Mouse (Mus musculus) CH12.LX (cell line): ENCODE results near the gene Tmbim6. TPM values are rescaled to one million over a fixed set of nuclear protein-coding genes. Genes with fewer than 3 reads are reported as not detected.

Experiments
- DNase-seq: peaks from one replicate; pipeline ENCODE4 v3.0.0-alpha.2; 2013; ENCODE audit errors: extremely low read depth
- H3K27ac ChIP-seq: 2 replicates; pipeline ENCODE4 v1.5.1; 2012; ENCODE audit warnings: low read depth, mild to moderate bottlenecking, control low read depth, moderate library complexity; ENCODE audit not compliant: insufficient read depth
- H3K27me3 ChIP-seq: replicated peaks from 2 replicates; pipeline ENCODE3; 2012; ENCODE audit warnings: inconsistent platforms
- H3K36me3 ChIP-seq, 2 experiments: replicated peaks in 1 of 2; 2 replicates each; pipeline versions ENCODE3 to v1.6.1; 2012; ENCODE audit warnings: inconsistent platforms in 1 of 2, low read length in 1 of 2, mild to moderate bottlenecking in 1 of 2, mixed read lengths in 1 of 2, moderate library complexity in 1 of 2; ENCODE audit not compliant: control insufficient read depth in 1 of 2, insufficient read depth in 1 of 2
- H3K4me1 ChIP-seq, 2 experiments: 2 replicates each; pipeline ENCODE4 v1.6.1; 2012; ENCODE audit warnings: inconsistent platforms in 1 of 2, moderate library complexity in 1 of 2; ENCODE audit not compliant: insufficient read depth in 2 of 2, control insufficient read depth in 1 of 2
- H3K4me2 ChIP-seq: 2 replicates; pipeline ENCODE4 v1.6.1; 2012; ENCODE audit warnings: low read depth, mild to moderate bottlenecking, control low read depth; ENCODE audit not compliant: poor library complexity, insufficient read depth, severe bottlenecking
- H3K4me3 ChIP-seq, 3 experiments: fragments of 150-350 bp in 1 of 3; sonication (generic) in 1 of 3; replicated peaks in 1 of 3; 2 replicates each; pipeline versions ENCODE3 to v1.5.1; 2011 to 2012; ENCODE audit warnings: low read depth in 2 of 3, low read length in 2 of 3, mild to moderate bottlenecking in 2 of 3, moderate library complexity in 2 of 3, control low read depth in 1 of 3, improper control_type of control experiment in 1 of 3, inconsistent platforms in 1 of 3, mixed read lengths in 1 of 3; ENCODE audit not compliant: poor library complexity in 1 of 3
- H3K79me2 ChIP-seq: replicated peaks from 2 replicates; pipeline ENCODE4 v1.6.1; 2012; ENCODE audit warnings: mild to moderate bottlenecking, moderate library complexity; ENCODE audit not compliant: control insufficient read depth, poor library complexity, insufficient read depth, severe bottlenecking; ENCODE audit errors: extremely low read depth
- H3K9ac ChIP-seq: 2 replicates; pipeline ENCODE4 v1.6.1; 2012; ENCODE audit warnings: low read depth, mild to moderate bottlenecking, control low read depth, moderate library complexity; ENCODE audit not compliant: insufficient read depth
- H3K9me3 ChIP-seq: replicated peaks from 2 replicates; pipeline ENCODE3; 2012; ENCODE audit warnings: low read length, inconsistent platforms, mixed read lengths
- CHD1 ChIP-seq: IDR thresholded peaks from 2 replicates; pipeline ENCODE4 v1.6.1; 2012; ENCODE audit warnings: low read depth, low read length, improper control_type of control experiment, inconsistent platforms
- CTCF ChIP-seq, 2 experiments: IDR thresholded peaks in 1 of 2; conservative IDR thresholded peaks in 1 of 2; 2 replicates each; pipeline ENCODE4 v1.5.1; 2011 to 2012; ENCODE audit warnings: low read depth in 2 of 2, low read length in 2 of 2, improper control_type of control experiment in 1 of 2, inconsistent platforms in 1 of 2, mild to moderate bottlenecking in 1 of 2, moderate library complexity in 1 of 2
- E2F4 ChIP-seq: IDR thresholded peaks from 2 replicates; pipeline ENCODE4 v1.6.1; 2011; ENCODE audit warnings: low read depth, low read length, improper control_type of control experiment; ENCODE audit not compliant: insufficient replicate concordance
- EP300 ChIP-seq: IDR thresholded peaks from 2 replicates; pipeline ENCODE4 v1.6.1; 2011; ENCODE audit warnings: low read length, improper control_type of control experiment
- ETS1 ChIP-seq: conservative IDR thresholded peaks from 2 replicates; pipeline ENCODE4 v1.6.1; 2012; ENCODE audit warnings: low read depth, mild to moderate bottlenecking, inconsistent platforms, low read length, improper control_type of control experiment, moderate library complexity
- IRF4 ChIP-seq: IDR thresholded peaks from 2 replicates; pipeline ENCODE4 v1.6.1; 2014; ENCODE audit warnings: low read depth, mild to moderate bottlenecking, inconsistent platforms, low read length, improper control_type of control experiment
- JUN ChIP-seq: IDR thresholded peaks from 2 replicates; pipeline ENCODE4 v1.6.1; 2011; ENCODE audit warnings: low read depth, mild to moderate bottlenecking, low read length, improper control_type of control experiment, moderate library complexity; ENCODE audit not compliant: insufficient read depth
- MAZ ChIP-seq: IDR thresholded peaks from 2 replicates; pipeline ENCODE4 v1.6.1; 2012; ENCODE audit warnings: low read depth, mild to moderate bottlenecking, inconsistent platforms, low read length, improper control_type of control experiment, moderate library complexity
- MXI1 ChIP-seq: IDR thresholded peaks from 2 replicates; pipeline ENCODE4 v1.6.1; 2011; ENCODE audit warnings: mild to moderate bottlenecking, low read depth, low read length, improper control_type of control experiment
- NRF1 ChIP-seq: IDR thresholded peaks from 2 replicates; pipeline ENCODE4 v1.6.1; 2014; ENCODE audit warnings: low read depth, mild to moderate bottlenecking, inconsistent platforms, low read length, improper control_type of control experiment, moderate library complexity
- POLR2A ChIP-seq: IDR thresholded peaks from 2 replicates; pipeline ENCODE4 v1.6.1; 2011; ENCODE audit warnings: low read depth, mild to moderate bottlenecking, improper control_type of control experiment, low read length
- POLR2AphosphoS2 ChIP-seq: IDR thresholded peaks from 2 replicates; pipeline ENCODE4 v1.6.1; 2011; ENCODE audit warnings: low read depth, low read length, improper control_type of control experiment
- RCOR1 ChIP-seq: conservative IDR thresholded peaks from 2 replicates; pipeline ENCODE4 v1.6.1; 2012; ENCODE audit warnings: low read depth, mild to moderate bottlenecking, inconsistent platforms, low read length, improper control_type of control experiment
- TBP ChIP-seq: conservative IDR thresholded peaks from 2 replicates; pipeline ENCODE4 v1.6.1; 2011; ENCODE audit warnings: low read depth, low read length, improper control_type of control experiment
- ZKSCAN1 ChIP-seq: IDR thresholded peaks from 2 replicates; pipeline ENCODE4 v1.6.1; 2012; ENCODE audit warnings: low read depth, inconsistent platforms, low read length, improper control_type of control experiment, borderline replicate concordance
- ZMIZ1 ChIP-seq: IDR thresholded peaks from 2 replicates; pipeline ENCODE4 v1.6.1; 2012; ENCODE audit warnings: low read depth, mild to moderate bottlenecking, inconsistent platforms, low read length, improper control_type of control experiment
- ZNF384 ChIP-seq: IDR thresholded peaks from 2 replicates; pipeline ENCODE4 v1.6.1; 2012; ENCODE audit warnings: low read depth, low read length, improper control_type of control experiment, inconsistent platforms
- dilution Hi-C: fragments of 300-500 bp; cut with MboI; formaldehyde crosslinking; loops from 2 replicates; pipeline ENCODE4 v1.14.3; 2020; ENCODE audit warnings: low sequenced_read_pairs; ENCODE audit not compliant: extremely low pct_unique_long_range_greater_than_20kb, extremely low pct_ligation_motif_present
- in situ Hi-C: fragments of 300-500 bp; cut with MboI; formaldehyde crosslinking; loops from 3 replicates; pipeline ENCODE4 v1.14.3; 2019; ENCODE audit warnings: low sequenced_read_pairs, low pct_ligation_motif_present, low pct_unique_long_range_greater_than_20kb, mixed read lengths
- polyA plus RNA-seq: library from polyadenylated mRNA; unstranded; fragments of >175 nt; gene quantifications from 2 replicates; pipeline ENCODE4 v1.2.1, GENCODE M21; 2012; ENCODE audit warnings: low read depth; ENCODE audit not compliant: insufficient read length
- total RNA-seq, 2 experiments: library from RNA; depleted of rRNA; stranded (reverse); fragments of 300-350 nt in 1 of 2; fragments of >200 nt in 1 of 2; gene quantifications; 2 replicates each; pipeline ENCODE4 v1.2.3; 2012 to 2014

Gene Tmbim6
- total and polyA plus RNA-seq, 3 experiments = 268 to 329 (median 269) TPM

GRCm38 (mm10) chr15:99417692-99418271, 25.1 kb downstream of the Tmbim6 start:
- peaks cover 8 to 22% of the 10 kb centered on the region in 2 experiments for H3K4me1 ChIP-seq
- H3K27me3 ChIP-seq = no peaks in the 10 kb centered on the region
- H3K4me3 ChIP-seq = no peak overlapping the region
- dilution Hi-C loops (no loop called here), in situ Hi-C loops (no loop called here)
- no peak overlapping the region for H3K4me2 ChIP-seq
- no peak overlapping the region for H3K9ac ChIP-seq
- H3K36me3 ChIP-seq = peaks cover 0 to 15% of the 10 kb centered on the region in 2 experiments
- no peak overlapping the region for H3K27ac ChIP-seq
- peak; percentile 86 for TF ChIP-seq IRF4
- TF ChIP-seq CHD1 = peak; percentile 84; the same call in 1 of the 2 replicates
- peak; percentile 50; the same call in 1 of the 2 replicates for TF ChIP-seq POLR2A
- no peak for TF ChIP-seq CTCF (conservative IDR thresholded peaks at IDR 0.05 in 1 of 2, IDR thresholded peaks at IDR 0.05 in 1 of 2; ENCODE audit: low read depth in 2 of 2, low read length in 2 of 2)
- H3K79me2 ChIP-seq = no peaks in the 10 kb centered on the region
- no peaks in the 10 kb centered on the region for H3K9me3 ChIP-seq
- no peak for DNase-seq

DNA sequence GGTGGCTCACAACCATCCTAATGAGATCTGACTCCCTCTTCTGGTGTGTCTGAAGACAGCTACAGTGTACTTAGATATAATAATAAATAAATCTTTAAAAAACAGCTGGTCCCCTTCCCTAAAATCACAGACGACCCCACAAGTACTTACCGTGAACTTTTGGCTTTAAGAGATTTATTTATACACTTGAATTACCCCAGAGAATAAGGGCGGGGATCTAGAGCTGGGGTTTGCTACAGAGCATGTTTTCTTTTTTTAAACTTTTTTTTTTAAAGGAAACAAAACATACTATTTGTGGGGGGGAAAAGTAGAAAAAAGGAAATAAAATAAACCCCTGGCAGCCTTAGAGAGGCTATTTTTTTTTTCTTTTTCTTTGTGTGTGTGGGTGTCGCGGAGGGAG, 27.4 kb downstream of the Tmbim6 start:
- Histone ChIP-seq H3K4me3 (no peak overlapping the region), H3K4me1 (peaks cover 8 to 22% of the 10 kb centered on the region in 2 experiments), H3K36me3 (peaks cover 0 to 30% of the 10 kb centered on the region in 2 experiments), H3K27ac (no peak overlapping the region), H3K27me3 (no peaks in the 10 kb centered on the region), H3K9me3 (no peaks in the 10 kb centered on the region), H3K79me2 (no peaks in the 10 kb centered on the region), H3K4me2 (no peak overlapping the region), H3K9ac (no peak overlapping the region)
- in situ Hi-C loops = loop anchor here (5.0 kb wide), 1 partner anchor 47 kb away; no protein-coding TSS in a partner anchor
- TF ChIP-seq ZNF384 (no peak), EP300 (no peak), ETS1 (no peak), POLR2AphosphoS2 (no peak), NRF1 (no peak), MAZ (no peak), JUN (no peak), ZMIZ1 (no peak), IRF4 (no peak), RCOR1 (no peak), POLR2A (no peak), MXI1 (no peak), E2F4 (no peak), TBP (no peak), ZKSCAN1 (no peak)
- DNase-seq = no peak
- dilution Hi-C loops = no loop called here
